Comparison of ENCODE assay signal across 18 mouse cellular contexts in genomic region chr2:129525644-129526043, GRCm38 (mm10). TPM values are rescaled to one million over a fixed set of nuclear protein-coding genes. Genes with fewer than 3 reads are reported as not detected.
"Had no signal": no experiment of that assay in that cellular context is flagged by ENCODE, and none has a peak within 500 bp of the region (broad histone marks: within the 10 kb centered on the region; RNA-seq: fewer than 3 reads in every experiment).

No protein-coding gene starts in this region.

- H3K4me3 ChIP-seq: intestine, embryonic 15.5 days; layer of hippocampus, adult 2 months; limb, embryonic 15.5 days; midbrain, embryonic 13.5 days; myocyte; neural tube, embryonic 12.5 days; stomach, embryonic 15.5 days had no signal

- H3K4me1 ChIP-seq: limb, embryonic 15.5 days had no signal

- H3K27ac ChIP-seq: intestine, embryonic 15.5 days; layer of hippocampus, adult 2 months; limb, embryonic 15.5 days; midbrain, embryonic 13.5 days; neural tube, embryonic 12.5 days; stomach, embryonic 15.5 days had no signal

- H3K27me3 ChIP-seq: intestine, embryonic 15.5 days; stomach, embryonic 15.5 days had no signal

- H3K9ac ChIP-seq: intestine, embryonic 15.5 days; limb, embryonic 15.5 days; midbrain, embryonic 13.5 days; neural tube, embryonic 12.5 days; stomach, embryonic 15.5 days had no signal

- H3K9me3 ChIP-seq: intestine, embryonic 15.5 days; limb, embryonic 15.5 days; midbrain, embryonic 13.5 days; neural tube, embryonic 12.5 days; stomach, embryonic 15.5 days had no signal

- H3K36me3 ChIP-seq: intestine, embryonic 15.5 days; limb, embryonic 15.5 days; midbrain, embryonic 13.5 days; neural tube, embryonic 12.5 days; stomach, embryonic 15.5 days had no signal

- DNase-seq: kidney, adult 18-20 months; kidney, postnatal 10 days; kidney, postnatal 4 days; left cerebral cortex, postnatal 4 days; lung, adult 2 months; lung, postnatal 4 days; right cerebral cortex, postnatal 14 days; thymus, postnatal 36 days had no signal

- ATAC-seq: intestine, embryonic 15.5 days; lung, postnatal 0 days; midbrain, embryonic 13.5 days had no signal

- H3K4me2 ChIP-seq: intestine, embryonic 15.5 days; limb, embryonic 15.5 days; midbrain, embryonic 13.5 days; neural tube, embryonic 12.5 days; stomach, embryonic 15.5 days had no signal

RNA-seq across cellular contexts. Expression of gene F830045P16Rik, which starts 10.8 kb away (rescaled TPM):
- polyA plus RNA-seq: intestine, embryonic 15.5 days; kidney, embryonic 14.5 days; lung, adult 2 months; lung, postnatal 0 days; midbrain, embryonic 13.5 days; myocyte; neural tube, embryonic 12.5 days; thymus, postnatal 0 days had no signal
